Mouse (Mus musculus): ENCODE data around the gene Fzd9. TPM values are rescaled to one million over a fixed set of nuclear protein-coding genes. Genes with fewer than 3 reads are reported as not detected.

Gene Fzd9
- polyA plus RNA-seq, 1 experiment, result 0.89 TPM

DNA sequence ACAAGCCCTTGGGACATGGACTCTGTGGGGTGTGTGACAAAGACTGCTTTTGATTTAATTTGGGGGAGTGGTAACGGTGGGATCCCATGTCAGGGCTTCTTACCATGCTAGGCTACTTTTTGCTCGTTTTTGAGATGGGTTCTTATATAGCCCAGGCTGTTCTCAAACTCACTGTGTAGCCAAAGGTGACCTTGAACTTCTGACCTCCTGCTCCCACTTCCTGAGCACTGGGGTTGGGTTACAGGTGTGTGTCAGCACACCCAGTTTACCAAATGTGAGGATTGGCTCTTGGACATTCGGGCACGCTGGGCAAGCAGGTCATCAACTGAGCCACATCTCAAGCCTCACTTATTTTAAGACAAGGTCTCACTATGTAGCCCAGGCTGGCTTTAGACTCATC lies 19.3 kb upstream of the Fzd9 start:
- Histone ChIP-seq H3ac (ENCODE audit: control insufficient read depth, insufficient read length, low read depth) (no peak overlapping the region), H3K79me3 (ENCODE audit: low read depth) (no peaks in the 10 kb centered on the region), H3K79me2 (ENCODE audit: control insufficient read depth, insufficient read depth) (no peaks in the 10 kb centered on the region), H3K4me3 (ENCODE audit: insufficient read depth, poor library complexity, severe bottlenecking) (no peak overlapping the region), H3K36me3 (ENCODE audit: control insufficient read depth, insufficient read depth) (no peaks in the 10 kb centered on the region), H3K27me3 (ENCODE audit: control insufficient read depth, insufficient read depth, insufficient read length) (peaks cover 49% of the 10 kb centered on the region)
- no peak for TF ChIP-seq CTCF (IDR thresholded peaks at IDR 0.05; ENCODE audit: control insufficient read depth, insufficient read depth, insufficient read length)
- TF ChIP-seq MAX (IDR thresholded peaks at IDR 0.05), result no peak
- no peak for TF ChIP-seq MYOG (IDR thresholded peaks at IDR 0.05; ENCODE audit: control insufficient read depth, extremely low read depth, insufficient read length)
- TF ChIP-seq FOSL1 (IDR thresholded peaks at IDR 0.05; ENCODE audit: insufficient read depth, low read length, poor library complexity, severe bottlenecking), result no peak
- no peak for TF ChIP-seq MYOD1 (IDR thresholded peaks at IDR 0.05; ENCODE audit: control insufficient read depth, insufficient read length, low read depth)
- no peak for TF ChIP-seq USF1 (IDR thresholded peaks at IDR 0.05; ENCODE audit: low read depth)
- no peak for TF ChIP-seq CEBPB (IDR thresholded peaks at IDR 0.05; ENCODE audit: low read depth)

GRCm38 (mm10) chr5:135269451-135269850 lies 18.4 kb upstream of the Fzd9 start:
- H3ac ChIP-seq (ENCODE audit: control insufficient read depth, insufficient read length, low read depth), result no peak overlapping the region
- H3K79me3 ChIP-seq (ENCODE audit: low read depth), result no peaks in the 10 kb centered on the region

GRCm38 (mm10) chr5:135264548-135264947 lies 13.5 kb upstream of the Fzd9 start:
- Histone ChIP-seq H3K27me3 (ENCODE audit: control insufficient read depth, insufficient read depth, insufficient read length) (peaks cover 25% of the 10 kb centered on the region), H3K36me3 (ENCODE audit: control insufficient read depth, insufficient read depth) (no peaks in the 10 kb centered on the region), H3K79me3 (ENCODE audit: low read depth) (no peaks in the 10 kb centered on the region), H3ac (ENCODE audit: control insufficient read depth, insufficient read length, low read depth) (no peak overlapping the region), H3K4me3 (ENCODE audit: insufficient read depth, poor library complexity, severe bottlenecking) (no peak overlapping the region), H3K79me2 (ENCODE audit: control insufficient read depth, insufficient read depth) (no peaks in the 10 kb centered on the region)
- no peak for TF ChIP-seq CTCF (IDR thresholded peaks at IDR 0.05; ENCODE audit: control insufficient read depth, insufficient read depth, insufficient read length)
- TF ChIP-seq MAX (IDR thresholded peaks at IDR 0.05), result no peak
- no peak for TF ChIP-seq FOSL1 (IDR thresholded peaks at IDR 0.05; ENCODE audit: insufficient read depth, low read length, poor library complexity, severe bottlenecking)
- no peak for TF ChIP-seq USF1 (IDR thresholded peaks at IDR 0.05; ENCODE audit: low read depth)
- no peak for TF ChIP-seq CEBPB (IDR thresholded peaks at IDR 0.05; ENCODE audit: low read depth)

More at GRCm38 (mm10) chr5:135269451-135269850, 18.4 kb upstream of the Fzd9 start:
- H3K36me3 ChIP-seq (ENCODE audit: control insufficient read depth, insufficient read depth), result no peaks in the 10 kb centered on the region
- TF ChIP-seq USF1 (IDR thresholded peaks at IDR 0.05; ENCODE audit: low read depth) (no peak), MYOD1 (IDR thresholded peaks at IDR 0.05; ENCODE audit: control insufficient read depth, insufficient read length, low read depth) (no peak)
- H3K79me2 ChIP-seq (ENCODE audit: control insufficient read depth, insufficient read depth), result no peaks in the 10 kb centered on the region
- H3K27me3 ChIP-seq (ENCODE audit: control insufficient read depth, insufficient read depth, insufficient read length), result peaks cover 44% of the 10 kb centered on the region
- H3K4me3 ChIP-seq (ENCODE audit: insufficient read depth, poor library complexity, severe bottlenecking), result no peak overlapping the region

DNA sequence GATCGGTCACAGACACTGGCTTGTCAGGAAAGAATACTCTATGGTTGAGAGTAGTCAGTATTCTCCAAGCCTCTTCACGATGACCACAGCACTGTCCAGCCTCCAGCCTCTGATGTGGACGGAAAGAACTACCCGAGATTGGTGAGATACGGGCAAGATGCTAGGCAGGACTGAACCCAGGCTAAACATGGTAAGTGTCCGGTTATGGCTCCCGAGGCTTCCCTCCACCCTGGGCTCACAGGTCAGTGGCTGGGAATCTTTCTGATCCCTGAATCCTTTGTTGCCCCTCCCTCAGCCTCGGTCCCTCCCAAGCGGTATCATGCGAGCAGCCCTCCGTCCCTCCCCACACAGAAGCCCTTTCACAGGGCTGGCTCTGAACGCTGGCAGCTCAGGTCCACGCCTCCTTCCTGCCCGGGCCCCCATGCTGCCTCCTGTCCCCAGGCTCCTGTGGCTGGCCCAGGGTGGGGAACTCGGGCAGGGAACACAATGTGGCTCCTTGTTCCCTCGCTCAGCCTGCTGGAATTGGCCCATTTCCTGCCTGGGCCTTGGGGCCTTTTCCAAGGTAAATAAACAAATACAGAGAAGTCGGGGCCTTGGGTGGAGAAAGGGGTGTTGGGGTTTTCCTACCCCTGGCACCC lies 13.0 kb upstream of the Fzd9 start:
- Histone ChIP-seq H3K36me3 (ENCODE audit: control insufficient read depth, insufficient read depth) (no peaks in the 10 kb centered on the region), H3K79me2 (ENCODE audit: control insufficient read depth, insufficient read depth) (no peaks in the 10 kb centered on the region), H3K79me3 (ENCODE audit: low read depth) (no peaks in the 10 kb centered on the region), H3ac (ENCODE audit: control insufficient read depth, insufficient read length, low read depth) (no peak overlapping the region), H3K27me3 (ENCODE audit: control insufficient read depth, insufficient read depth, insufficient read length) (peaks cover 27% of the 10 kb centered on the region), H3K4me3 (ENCODE audit: insufficient read depth, poor library complexity, severe bottlenecking) (no peak overlapping the region)
- no peak for TF ChIP-seq MYOD1 (IDR thresholded peaks at IDR 0.05; ENCODE audit: control insufficient read depth, insufficient read length, low read depth)
- no peak for TF ChIP-seq CEBPB (IDR thresholded peaks at IDR 0.05; ENCODE audit: low read depth)
- no peak for TF ChIP-seq CTCF (IDR thresholded peaks at IDR 0.05; ENCODE audit: control insufficient read depth, insufficient read depth, insufficient read length)
- no peak for TF ChIP-seq MAX (IDR thresholded peaks at IDR 0.05)
- TF ChIP-seq FOSL1 (IDR thresholded peaks at IDR 0.05; ENCODE audit: insufficient read depth, low read length, poor library complexity, severe bottlenecking), result no peak
- no peak for TF ChIP-seq MYOG (IDR thresholded peaks at IDR 0.05; ENCODE audit: control insufficient read depth, extremely low read depth, insufficient read length)
- no peak for TF ChIP-seq USF1 (IDR thresholded peaks at IDR 0.05; ENCODE audit: low read depth)

DNA sequence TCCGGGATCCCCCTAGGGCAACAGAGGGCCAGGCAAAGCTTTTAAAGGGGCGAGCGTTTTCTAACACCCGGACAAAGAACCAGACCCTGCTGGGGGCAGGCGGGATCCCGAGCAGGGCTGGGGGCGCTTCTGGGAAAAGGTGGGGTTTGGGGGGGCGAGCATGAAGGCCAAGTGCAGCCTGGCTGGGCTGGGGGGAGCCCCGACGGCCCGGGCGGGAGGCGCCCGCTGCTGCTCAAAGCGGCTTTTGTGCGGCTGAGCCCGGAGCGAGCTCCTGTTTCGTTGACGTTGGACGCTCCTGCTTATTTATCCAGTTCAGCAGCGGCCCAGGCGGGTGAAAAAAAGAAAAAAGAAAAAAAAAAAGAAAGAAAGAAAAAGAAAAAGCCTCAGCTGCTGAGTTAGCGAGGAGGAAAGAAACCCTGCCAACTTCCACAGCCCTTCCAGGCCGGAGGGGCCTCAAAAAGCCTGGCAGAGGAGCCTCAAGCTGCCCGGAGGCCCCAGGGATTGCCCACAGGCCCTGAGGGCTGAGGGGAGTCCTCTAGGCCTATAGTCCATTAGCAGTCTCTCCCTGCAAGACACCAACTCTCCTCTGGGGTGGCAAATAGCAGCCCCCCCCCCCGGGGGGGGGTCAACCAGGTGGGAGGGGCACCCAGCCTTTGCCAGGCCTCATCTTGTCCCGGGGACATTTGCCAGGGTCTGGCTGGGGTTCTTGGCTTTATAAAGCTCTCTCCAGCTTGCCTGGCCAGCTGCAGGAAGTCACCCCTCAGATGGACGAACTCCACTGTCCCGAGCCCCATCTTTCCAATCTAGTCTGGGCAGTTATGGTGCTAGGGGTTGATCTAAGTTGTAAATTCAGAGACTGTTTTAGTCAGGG lies 7.5 kb upstream of the Fzd9 start:
- H3K79me3 ChIP-seq (ENCODE audit: low read depth), result no peaks in the 10 kb centered on the region
- no peak overlapping the region for H3K4me3 ChIP-seq (ENCODE audit: insufficient read depth, poor library complexity, severe bottlenecking)
- no peak overlapping the region for H3ac ChIP-seq (ENCODE audit: control insufficient read depth, insufficient read length, low read depth)
- TF ChIP-seq FOSL1 (IDR thresholded peaks at IDR 0.05; ENCODE audit: insufficient read depth, low read length, poor library complexity, severe bottlenecking), result no peak
- H3K79me2 ChIP-seq (ENCODE audit: control insufficient read depth, insufficient read depth), result no peaks in the 10 kb centered on the region
- peaks cover 33% of the 10 kb centered on the region for H3K27me3 ChIP-seq (ENCODE audit: control insufficient read depth, insufficient read depth, insufficient read length)
- no peaks in the 10 kb centered on the region for H3K36me3 ChIP-seq (ENCODE audit: control insufficient read depth, insufficient read depth)

DNA sequence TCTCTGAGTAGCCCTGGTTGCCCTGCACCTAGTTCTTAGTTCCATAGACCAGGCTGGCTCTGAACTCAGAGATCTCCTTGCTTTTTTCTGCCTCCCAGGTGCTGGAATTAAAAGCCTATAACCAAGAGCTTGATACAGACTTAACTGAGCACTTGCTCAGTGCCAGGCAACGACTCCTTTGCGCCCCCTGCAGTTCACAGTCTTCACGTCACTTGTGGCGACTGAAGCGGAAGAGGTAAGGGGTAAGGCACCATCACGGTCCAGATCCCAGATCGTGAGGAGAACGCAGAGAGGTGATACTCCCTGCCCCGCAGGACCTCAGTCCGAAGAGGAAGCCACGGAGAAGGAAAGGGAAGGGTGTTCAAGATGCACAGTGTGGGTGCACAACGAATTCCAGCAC lies 6.5 kb upstream of the Fzd9 start:
- Histone ChIP-seq H3K79me3 (ENCODE audit: low read depth) (no peaks in the 10 kb centered on the region), H3K79me2 (ENCODE audit: control insufficient read depth, insufficient read depth) (no peaks in the 10 kb centered on the region), H3ac (ENCODE audit: control insufficient read depth, insufficient read length, low read depth) (no peak overlapping the region), H3K4me3 (ENCODE audit: insufficient read depth, poor library complexity, severe bottlenecking) (no peak overlapping the region), H3K27me3 (ENCODE audit: control insufficient read depth, insufficient read depth, insufficient read length) (peaks cover 33% of the 10 kb centered on the region), H3K36me3 (ENCODE audit: control insufficient read depth, insufficient read depth) (no peaks in the 10 kb centered on the region)
- TF ChIP-seq MAX (IDR thresholded peaks at IDR 0.05) (no peak), CTCF (IDR thresholded peaks at IDR 0.05; ENCODE audit: control insufficient read depth, insufficient read depth, insufficient read length) (no peak), MYOD1 (IDR thresholded peaks at IDR 0.05; ENCODE audit: control insufficient read depth, insufficient read length, low read depth) (no peak), CEBPB (IDR thresholded peaks at IDR 0.05; ENCODE audit: low read depth) (no peak), USF1 (IDR thresholded peaks at IDR 0.05; ENCODE audit: low read depth) (no peak), FOSL1 (IDR thresholded peaks at IDR 0.05; ENCODE audit: insufficient read depth, low read length, poor library complexity, severe bottlenecking) (no peak), MYOG (IDR thresholded peaks at IDR 0.05; ENCODE audit: control insufficient read depth, extremely low read depth, insufficient read length) (no peak)
